Mouse (Mus musculus) layer of hippocampus, adult 2 months (tissue): ENCODE results near the gene Kctd8. TPM values are rescaled to one million over a fixed set of nuclear protein-coding genes. Genes with fewer than 3 reads are reported as not detected.
"Not testable (repeated sequence)": the region's sequence is repeated elsewhere in the genome, so short reads cannot be mapped to it uniquely, and the experiment has no call there.

Experiments used
- DNase-seq, 2 experiments: peaks; one replicate each; pipeline ENCODE4 v3.0.0; 2022; ENCODE audit warnings: low spot score in 2 of 2
- H3K27ac ChIP-seq: fragments of 200-600 bp; 2 replicates; pipeline ENCODE4 v1.8.1; 2022
- H3K4me3 ChIP-seq: fragments of 200-600 bp; 2 replicates; pipeline ENCODE4 v1.8.1; 2022; ENCODE audit warnings: mild to moderate bottlenecking
- CTCF ChIP-seq: fragments of 200-600 bp; conservative IDR thresholded peaks from 2 replicates; pipeline ENCODE4 v1.8.1; 2022; ENCODE audit warnings: antibody characterized with exemption, mild to moderate bottlenecking, moderate library complexity
- microRNA-seq, 2 experiments: library from miRNA; unstranded; fragments of <30 nt; microRNA quantifications; one replicate each; pipeline ENCODE4 v1.2.0; 2021
- total RNA-seq, 2 experiments: library from RNA; stranded (reverse); gene quantifications; 2 replicates each; pipeline ENCODE4 v1.2.3; 2021

Kctd8 gene
- total RNA-seq, 2 experiments from 2014 or later = 5.6 to 6.0 TPM

DNA sequence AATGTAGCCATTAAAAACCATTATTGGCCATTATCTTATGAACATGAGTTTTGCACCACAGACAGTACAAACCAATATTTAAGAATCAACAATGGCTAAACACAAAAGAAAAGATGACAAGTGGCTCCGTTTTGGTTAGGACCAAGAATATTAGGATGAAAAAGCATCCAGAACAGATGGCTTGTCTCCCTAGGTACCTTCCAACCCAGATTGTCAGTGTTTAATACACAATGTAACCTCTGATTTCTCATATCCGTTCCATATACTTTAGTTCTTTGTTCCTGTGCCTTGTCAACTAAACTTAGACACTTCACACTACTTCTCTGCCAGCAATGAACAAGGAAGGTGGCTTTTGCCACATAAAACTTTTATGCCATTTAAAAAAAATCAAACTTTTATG lies 89.1 kb downstream of the Kctd8 start:
- no peak for TF ChIP-seq CTCF
- H3K27ac ChIP-seq = no peak overlapping the region
- DNase-seq = no peak
- H3K4me3 ChIP-seq = no peak overlapping the region

- no peak overlapping the region for H3K27ac ChIP-seq
Observed at GRCm38 (mm10) chr5:69241931-69242330, 99.5 kb downstream of the Kctd8 start.

DNA sequence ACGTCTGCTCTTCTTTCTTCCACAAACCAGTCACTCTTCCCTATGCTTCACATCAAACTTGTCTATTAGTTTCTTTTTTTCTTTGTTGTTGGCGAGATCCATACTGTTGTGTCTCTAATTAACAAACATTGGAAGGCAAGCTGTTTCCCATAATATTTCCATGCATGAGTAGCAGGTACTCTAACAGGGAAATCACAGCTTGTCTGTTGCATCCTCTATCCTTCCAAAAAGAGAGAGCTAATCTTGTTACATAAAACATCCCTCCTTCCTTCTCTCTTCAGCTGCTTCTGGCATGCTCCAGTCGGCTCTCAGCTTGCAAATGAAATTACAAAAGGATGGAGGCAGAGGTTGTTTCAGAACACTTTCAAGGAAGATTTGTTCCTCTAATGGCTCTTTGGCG lies 107.9 kb downstream of the Kctd8 start:
- DNase-seq = no peak
- H3K4me3 ChIP-seq = no peak overlapping the region
- H3K27ac ChIP-seq = no peak overlapping the region
- TF ChIP-seq CTCF = no peak

More at GRCm38 (mm10) chr5:69241931-69242330, 99.5 kb downstream of the Kctd8 start:
- H3K4me3 ChIP-seq = no peak overlapping the region
- no peak for DNase-seq
- TF ChIP-seq CTCF = no peak

DNA sequence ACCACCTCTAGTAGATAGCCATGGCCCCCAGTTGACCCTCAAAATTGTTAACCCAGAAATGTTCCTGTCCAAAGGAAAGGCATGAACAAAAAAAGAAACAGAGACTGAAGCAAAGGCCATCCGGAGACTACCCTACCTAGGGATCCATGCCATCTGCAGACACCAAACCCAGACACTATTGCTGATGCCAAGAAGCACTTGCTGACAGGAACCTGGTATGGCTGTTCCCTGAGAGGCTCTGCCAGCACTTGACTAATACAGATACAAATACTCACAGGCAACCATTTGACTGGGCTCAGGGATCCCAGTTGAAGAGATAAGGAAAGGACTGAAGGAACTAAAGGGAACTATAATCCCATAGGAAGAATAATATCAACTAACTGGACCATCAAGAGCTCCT lies 109.8 kb downstream of the Kctd8 start:
- not testable (repeated sequence) for DNase-seq, H3K4me3 ChIP-seq, H3K27ac ChIP-seq

DNA sequence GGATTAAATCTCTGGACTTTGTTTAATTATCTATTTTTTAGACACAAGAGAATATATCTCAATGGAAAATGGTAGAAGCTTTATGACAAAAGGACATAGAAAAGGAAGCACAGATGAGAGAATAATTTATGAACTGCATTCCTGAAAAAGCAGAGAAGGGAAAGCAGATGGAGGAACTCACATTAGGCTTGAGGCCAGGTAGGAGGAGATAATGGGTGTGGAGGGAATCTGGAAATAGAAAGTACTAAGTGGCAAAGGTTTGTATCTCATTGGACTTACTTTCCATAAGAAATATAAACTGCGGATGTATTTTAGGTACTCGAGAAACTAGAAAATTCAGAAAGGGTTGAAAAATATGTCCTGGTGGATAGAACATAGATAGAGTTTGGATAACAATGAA lies 114.3 kb downstream of the Kctd8 start:
- no peak for TF ChIP-seq CTCF
- H3K4me3 ChIP-seq = no peak overlapping the region
- DNase-seq = no peak
- no peak overlapping the region for H3K27ac ChIP-seq

GRCm38 (mm10) chr5:69222608-69223007 lies 118.9 kb downstream of the Kctd8 start:
- no peak overlapping the region for H3K27ac ChIP-seq
- TF ChIP-seq CTCF = no peak
- no peak for DNase-seq

GRCm38 (mm10) chr5:69215216-69215615 lies 126.3 kb downstream of the Kctd8 start:
- Histone ChIP-seq H3K4me3 (no peak overlapping the region), H3K27ac (no peak overlapping the region)
- no peak for DNase-seq
- TF ChIP-seq CTCF = no peak

More at GRCm38 (mm10) chr5:69222608-69223007, 118.9 kb downstream of the Kctd8 start:
- no peak overlapping the region for H3K4me3 ChIP-seq

DNA sequence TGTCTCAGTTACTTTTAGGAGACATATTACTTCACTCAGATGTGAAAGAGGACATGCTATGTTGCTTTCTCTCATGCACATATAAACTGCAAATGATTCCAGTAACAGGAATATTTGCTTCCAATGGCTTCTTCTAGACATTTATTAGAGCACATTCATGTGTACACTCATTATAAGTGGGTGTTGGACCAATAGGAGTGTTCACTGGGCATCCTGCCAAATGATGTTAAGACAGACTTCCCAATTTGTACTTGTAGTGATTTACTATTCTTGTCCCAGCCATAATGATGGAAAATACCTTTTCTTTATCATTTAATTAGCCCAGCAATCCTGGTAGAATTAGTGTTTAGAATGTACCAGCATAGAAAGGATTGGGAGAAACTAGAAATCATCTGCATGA lies 132.1 kb downstream of the Kctd8 start:
- TF ChIP-seq CTCF = no peak
- H3K27ac ChIP-seq = no peak overlapping the region
- no peak overlapping the region for H3K4me3 ChIP-seq
- DNase-seq = no peak

DNA sequence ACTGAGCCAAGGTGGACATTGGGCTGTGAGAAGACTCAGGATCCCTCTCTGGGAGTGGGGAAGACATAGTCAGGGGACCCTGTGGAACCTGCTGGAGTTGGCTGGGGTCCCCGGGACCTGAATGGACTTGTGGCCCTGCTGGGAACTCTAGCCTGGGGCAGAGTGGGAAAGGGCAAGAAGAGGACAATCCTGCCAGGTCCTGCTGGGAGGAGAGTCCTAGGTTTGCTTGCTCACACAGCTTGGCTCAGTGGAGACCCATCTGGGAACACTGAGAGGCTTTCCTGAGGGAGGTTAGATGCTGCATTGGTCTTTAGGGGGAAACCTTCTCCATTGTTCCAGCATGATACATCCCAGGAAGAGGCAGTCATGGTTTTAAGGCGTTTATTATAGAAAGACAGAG lies 133.8 kb downstream of the Kctd8 start:
- H3K4me3 ChIP-seq = no peak overlapping the region
- no peak for TF ChIP-seq CTCF
- H3K27ac ChIP-seq = no peak overlapping the region
- DNase-seq = no peak

DNA sequence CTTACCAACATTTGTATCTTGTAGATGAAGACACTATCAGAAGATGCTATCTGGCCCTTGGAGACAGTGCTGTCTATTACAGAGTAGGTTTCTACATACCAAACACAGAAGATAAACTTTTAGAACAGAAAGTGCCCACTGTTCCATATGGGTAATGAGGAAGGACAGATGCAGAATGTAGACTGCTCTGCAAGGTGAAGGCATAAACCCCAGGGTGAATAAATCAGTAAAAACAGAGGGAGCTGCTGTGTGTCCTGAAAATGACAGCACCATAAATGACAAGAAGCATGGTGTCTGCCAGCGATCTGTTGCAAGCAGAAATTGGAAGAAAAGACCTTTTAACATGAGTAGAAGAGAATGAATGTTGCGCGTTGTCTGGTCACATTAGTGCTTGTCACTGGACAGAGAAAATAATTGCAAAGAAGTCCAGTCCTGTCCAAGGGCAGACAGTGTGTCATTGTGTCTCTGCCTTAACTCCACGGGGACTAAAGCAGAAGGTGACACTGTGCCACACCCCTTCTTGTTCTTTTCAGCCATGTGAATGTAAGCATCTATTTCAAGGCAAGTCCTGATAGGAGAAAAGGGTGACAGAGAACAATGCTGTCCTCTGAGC lies 181.5 kb downstream of the Kctd8 start:
- no peak overlapping the region for H3K27ac ChIP-seq
- no peak for DNase-seq
- no peak overlapping the region for H3K4me3 ChIP-seq
- TF ChIP-seq CTCF = no peak

DNA sequence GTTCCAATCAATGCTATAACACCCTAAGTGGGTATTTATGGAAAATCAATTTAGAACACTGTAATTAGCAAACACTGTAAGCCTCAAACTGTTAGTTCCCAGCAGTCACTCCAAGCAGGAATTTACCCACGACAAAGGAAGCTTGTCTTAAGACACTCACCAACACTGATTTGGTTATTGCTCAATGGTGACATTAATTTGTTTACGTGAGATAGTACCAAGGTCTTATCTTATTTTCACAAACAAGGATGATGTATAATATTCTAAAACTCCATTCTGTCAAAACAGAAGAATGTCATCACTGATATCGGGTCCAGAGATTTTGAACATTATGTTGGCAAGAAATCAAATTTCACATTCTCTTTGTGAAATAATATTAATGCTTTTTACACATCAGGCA lies 185.0 kb downstream of the Kctd8 start:
- no peak for DNase-seq
- no peak for TF ChIP-seq CTCF
- H3K27ac ChIP-seq = no peak overlapping the region
- H3K4me3 ChIP-seq = no peak overlapping the region

DNA sequence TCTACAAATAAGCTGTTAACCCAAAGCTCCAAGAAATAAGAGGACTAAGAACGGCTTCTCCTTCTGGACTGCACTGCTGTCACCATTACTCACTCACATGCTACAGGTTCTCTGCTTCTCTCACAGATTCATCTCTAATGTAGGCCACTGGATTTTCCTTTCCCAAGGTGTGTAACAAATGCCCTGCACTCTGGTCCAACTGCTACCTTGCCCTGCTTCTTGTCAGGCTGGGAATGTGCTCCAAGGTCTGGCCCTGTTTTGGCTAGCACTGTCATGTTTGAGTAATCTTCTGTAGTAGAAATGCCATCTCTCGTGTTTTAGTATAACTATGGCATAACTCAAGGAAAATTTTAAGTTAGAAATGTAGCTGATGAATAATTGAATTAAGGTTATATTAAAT lies 195.7 kb downstream of the Kctd8 start:
- TF ChIP-seq CTCF = no peak
- Histone ChIP-seq H3K27ac (no peak overlapping the region), H3K4me3 (no peak overlapping the region)
- DNase-seq = no peak

DNA sequence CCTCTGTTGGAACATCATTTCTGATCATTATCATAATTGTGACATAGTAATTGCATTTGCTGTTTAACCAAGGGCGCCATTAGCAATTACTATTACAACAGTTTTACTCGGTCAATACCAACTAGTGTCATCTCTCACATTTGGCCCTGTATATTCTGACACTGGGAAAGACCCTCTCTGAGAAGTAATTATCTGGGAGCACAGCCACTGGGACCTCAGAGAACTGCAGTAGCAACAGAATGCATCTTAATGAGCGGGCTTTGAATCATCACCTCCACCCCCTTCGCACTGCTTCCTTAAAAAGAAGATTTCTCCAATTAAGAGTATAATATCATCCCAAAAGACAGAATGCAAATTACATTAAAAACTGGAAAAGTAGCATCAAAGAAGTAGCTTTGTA lies 200.4 kb downstream of the Kctd8 start:
- TF ChIP-seq CTCF = no peak
- H3K27ac ChIP-seq = no peak overlapping the region
- no peak for DNase-seq
- no peak overlapping the region for H3K4me3 ChIP-seq

GRCm38 (mm10) chr5:69108718-69109117 lies 232.8 kb downstream of the Kctd8 start:
- H3K4me3 ChIP-seq = no peak overlapping the region
- no peak for TF ChIP-seq CTCF
- no peak overlapping the region for H3K27ac ChIP-seq
- no peak for DNase-seq

GRCm38 (mm10) chr5:69088912-69089311 lies 252.6 kb downstream of the Kctd8 start:
- DNase-seq = peak in 1 of 2 experiments; percentile 25
- Histone ChIP-seq H3K4me3 (no peak overlapping the region), H3K27ac (no peak overlapping the region)
- TF ChIP-seq CTCF = no peak

Small RNAs within 50 kb of the gene (microRNA-seq; reads per million reads assigned to microRNA genes)
- 0 reads per million in 2 experiments for gene Gm24368

Other genes starting within 250 kb of the Kctd8 start
- not detected for gene Yipf7, start 201.0 kb upstream of the Kctd8 start, total RNA-seq
- 10 to 100 TPM; 24.3 to 24.4 TPM for gene Guf1, start 215.2 kb upstream of the Kctd8 start, total RNA-seq